Mouse (Mus musculus) limb, embryonic 14.5 days (tissue): Measurements from ENCODE around the gene Ltv1. TPM values are rescaled to one million over a fixed set of nuclear protein-coding genes. Genes with fewer than 3 reads are reported as not detected.

ENCODE experiments used
- ATAC-seq: fragments of 200-750 bp; cut with Nextera tagmentation; 2 replicates; pipeline ENCODE4 v1.8.0; 2017; ENCODE audit warnings: low read depth, moderate number of reproducible peaks, moderate TSS enrichment; ENCODE audit not compliant: low FRiP score
- DNase-seq: peaks from one replicate; pipeline ENCODE4 v3.0.0-alpha.2; 2015; ENCODE audit warnings: low spot score
- H3K27ac ChIP-seq: fragments of 300-500 bp; sonication (generic); replicated peaks from 2 replicates; pipeline ENCODE4 v1.5.1; 2014; ENCODE audit warnings: low read depth, mild to moderate bottlenecking, low read length, moderate library complexity, mixed read lengths
- H3K27me3 ChIP-seq: fragments of 300-500 bp; sonication (generic); 2 replicates; pipeline ENCODE4 v1.6.1; 2014; ENCODE audit warnings: low read length, mixed read lengths; ENCODE audit not compliant: control insufficient read depth, insufficient read depth
- H3K36me3 ChIP-seq: fragments of 300-500 bp; sonication (generic); 2 replicates; pipeline ENCODE4 v1.6.1; 2014; ENCODE audit warnings: mild to moderate bottlenecking, low read length, moderate library complexity, mixed read lengths; ENCODE audit not compliant: control insufficient read depth, insufficient read depth
- H3K4me1 ChIP-seq: fragments of 300-500 bp; sonication (generic); 2 replicates; pipeline ENCODE4 v1.6.1; 2014; ENCODE audit warnings: antibody characterized with exemption, low read length, mixed read lengths; ENCODE audit not compliant: control insufficient read depth, insufficient read depth
- H3K4me2 ChIP-seq: fragments of 300-500 bp; sonication (generic); replicated peaks from 2 replicates; pipeline ENCODE4 v1.6.1; 2014; ENCODE audit warnings: low read depth, mild to moderate bottlenecking, low read length, moderate library complexity; ENCODE audit not compliant: severe bottlenecking
- H3K4me3 ChIP-seq: fragments of 300-500 bp; sonication (generic); replicated peaks from 2 replicates; pipeline ENCODE4 v1.5.1; 2014; ENCODE audit warnings: low read length
- H3K9ac ChIP-seq: fragments of 300-500 bp; sonication (generic); 2 replicates; pipeline ENCODE4 v1.6.1; 2014; ENCODE audit warnings: mild to moderate bottlenecking, low read depth, low read length, moderate library complexity; ENCODE audit not compliant: severe bottlenecking
- H3K9me3 ChIP-seq: fragments of 300-500 bp; sonication (generic); 2 replicates; pipeline ENCODE4 v1.6.1; 2016; ENCODE audit warnings: low read length; ENCODE audit not compliant: control insufficient read depth
- POLR2A ChIP-seq: fragments of 200-500 bp; IDR thresholded peaks from 2 replicates; pipeline ENCODE4 v1.8.0; 2012; ENCODE audit warnings: inconsistent platforms, mild to moderate bottlenecking, moderate library complexity, borderline replicate concordance; ENCODE audit not compliant: insufficient read depth, insufficient read length; ENCODE audit errors: extremely low read depth
- WGBS: fragments of 180-500 bp; shearing (Covaris S2); extraction: QIAGEN DNeasy Blood & Tissue Kit; methylation state at CpG from one replicate; pipeline ENCODE4 v1.1.7; 2014; 5-methylcytosine and 5-hydroxymethylcytosine counted together
- polyA plus RNA-seq, 2 experiments: library from polyadenylated mRNA; depleted of rRNA in 1 of 2; stranded (reverse) in 1 of 2; unstranded in 1 of 2; fragments of >200 nt; fragmentation: Nextera tagmentation in 1 of 2; extraction: Ambion mirVana in 1 of 2; gene quantifications; 2 replicates each; pipeline versions ENCODE4 v1.2.1 to v1.2.3; 2012 to 2014

Gene Ltv1
- polyA plus RNA-seq, 2 experiments: 66.4 to 72.8 TPM

DNA sequence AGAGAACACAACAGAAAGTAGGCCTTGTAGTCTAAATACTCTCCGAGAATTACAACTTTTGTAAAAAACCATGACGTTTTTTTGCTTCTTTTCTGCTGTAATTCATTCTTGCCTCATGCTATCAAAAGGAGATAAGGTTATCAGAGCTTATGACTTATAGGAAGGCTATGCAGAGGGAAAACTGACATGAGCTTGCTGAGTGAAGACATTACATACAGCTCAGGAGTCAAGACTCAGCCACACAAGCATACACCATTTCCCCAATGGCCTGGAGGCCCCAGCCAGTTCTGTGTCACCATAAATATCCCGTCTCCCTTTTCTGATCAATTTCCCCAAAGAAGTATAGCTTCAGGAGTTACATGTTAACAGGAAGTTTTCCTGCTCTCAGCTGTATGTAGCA is 29.2 kb upstream of the Ltv1 start:
- no peak for DNase-seq
- Histone ChIP-seq H3K4me3 (no peak overlapping the region), H3K4me1 (no peaks in the 10 kb centered on the region), H3K4me2 (no peak overlapping the region), H3K9ac (no peak overlapping the region), H3K27me3 (no peaks in the 10 kb centered on the region), H3K27ac (no peak overlapping the region), H3K36me3 (peaks cover 24% of the 10 kb centered on the region), H3K9me3 (no peaks in the 10 kb centered on the region)
- no peak for TF ChIP-seq POLR2A
- 72% methylated on average over 3 of the region's 3 CpGs for WGBS
- ATAC-seq: no peak

DNA sequence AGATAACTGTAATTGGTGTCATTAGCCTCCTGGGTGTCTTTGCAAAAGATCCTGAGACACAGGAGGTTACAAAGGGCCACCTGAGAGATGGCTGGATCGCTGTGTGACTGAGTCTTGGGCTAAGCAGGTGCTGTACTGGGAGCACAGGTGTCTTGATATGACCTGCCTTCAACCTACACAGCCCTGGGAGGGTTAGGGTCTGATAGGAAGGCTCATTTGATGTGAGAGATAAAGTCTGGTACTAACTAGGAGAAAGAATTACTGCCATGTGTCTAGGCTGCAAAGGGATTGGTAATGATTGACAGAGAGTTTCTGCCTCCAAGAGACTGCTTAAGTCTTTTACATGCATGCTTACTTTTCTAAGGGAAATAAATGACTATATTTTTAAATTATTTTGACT is 27.1 kb upstream of the Ltv1 start:
- no peak overlapping the region for H3K4me2 ChIP-seq
- H3K9me3 ChIP-seq: no peaks in the 10 kb centered on the region
- H3K27me3 ChIP-seq: no peaks in the 10 kb centered on the region
- DNase-seq (no peak), ATAC-seq (no peak)
- no peak overlapping the region for H3K9ac ChIP-seq
- H3K27ac ChIP-seq: no peak overlapping the region
- H3K4me1 ChIP-seq: no peaks in the 10 kb centered on the region
- no peak overlapping the region for H3K4me3 ChIP-seq
- TF ChIP-seq POLR2A: no peak
- WGBS: 64% methylated on average over 1 of the region's 1 CpGs
- peaks cover 24% of the 10 kb centered on the region for H3K36me3 ChIP-seq

DNA sequence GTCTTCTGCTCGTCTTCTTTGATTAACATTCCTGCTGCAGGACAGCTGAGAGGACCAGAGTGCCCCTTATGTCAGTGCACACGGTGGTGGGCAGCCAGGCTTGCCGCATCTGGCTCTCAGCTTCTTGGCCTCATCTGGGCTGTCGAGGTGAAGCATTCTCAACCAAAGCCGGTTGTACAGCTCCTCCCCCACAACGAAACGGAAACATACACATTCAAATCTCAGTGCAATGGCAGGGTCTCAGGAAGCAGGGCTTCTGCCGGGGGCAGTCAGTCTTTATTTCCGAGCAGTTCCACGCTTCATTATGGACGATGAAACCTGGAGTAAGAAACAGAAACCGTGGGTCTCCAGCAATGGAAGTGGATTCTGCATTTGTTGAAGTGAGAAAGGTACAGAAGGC is 21.0 kb upstream of the Ltv1 start:
- ATAC-seq: no peak
- WGBS: 87% methylated on average over 12 of the region's 12 CpGs
- no peak overlapping the region for H3K27ac ChIP-seq
- no peaks in the 10 kb centered on the region; the same call in 1 of the 2 replicates for H3K36me3 ChIP-seq
- H3K27me3 ChIP-seq: no peaks in the 10 kb centered on the region
- TF ChIP-seq POLR2A: no peak
- no peak overlapping the region for H3K4me2 ChIP-seq
- no peak overlapping the region for H3K9ac ChIP-seq
- no peak overlapping the region for H3K4me3 ChIP-seq
- no peaks in the 10 kb centered on the region for H3K9me3 ChIP-seq
- no peak for DNase-seq
- H3K4me1 ChIP-seq: peaks cover 3% of the 10 kb centered on the region; the same call in 1 of the 2 replicates

DNA sequence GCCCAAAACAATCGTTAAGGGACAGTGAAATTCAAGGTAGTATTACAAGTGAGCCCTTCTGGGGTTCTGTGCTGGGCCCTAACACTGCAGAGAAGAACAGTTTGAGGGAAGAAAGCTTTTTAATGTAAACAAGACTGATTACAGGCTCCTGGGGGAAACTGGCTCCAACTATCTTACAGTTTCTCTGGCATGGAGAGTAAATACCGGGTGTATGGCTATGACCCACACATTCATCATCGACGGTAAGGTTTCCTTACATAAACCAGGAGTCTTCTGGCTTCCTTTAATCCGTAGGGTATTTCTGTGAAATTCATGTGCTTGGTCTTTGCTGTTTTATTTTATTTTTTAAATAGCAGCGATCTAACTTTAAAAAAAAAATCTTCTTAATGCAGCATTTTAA is 19.9 kb upstream of the Ltv1 start:
- WGBS: 59% methylated on average over 6 of the region's 6 CpGs
- Histone ChIP-seq H3K36me3 (no peaks in the 10 kb centered on the region; the same call in 1 of the 2 replicates), H3K4me1 (peaks cover 3% of the 10 kb centered on the region; the same call in 1 of the 2 replicates), H3K4me3 (no peak overlapping the region), H3K27ac (no peak overlapping the region), H3K9me3 (no peaks in the 10 kb centered on the region), H3K9ac (no peak overlapping the region), H3K27me3 (no peaks in the 10 kb centered on the region), H3K4me2 (no peak overlapping the region)
- DNase-seq: no peak
- TF ChIP-seq POLR2A: no peak
- no peak; the same call in 1 of the 2 replicates for ATAC-seq

DNA sequence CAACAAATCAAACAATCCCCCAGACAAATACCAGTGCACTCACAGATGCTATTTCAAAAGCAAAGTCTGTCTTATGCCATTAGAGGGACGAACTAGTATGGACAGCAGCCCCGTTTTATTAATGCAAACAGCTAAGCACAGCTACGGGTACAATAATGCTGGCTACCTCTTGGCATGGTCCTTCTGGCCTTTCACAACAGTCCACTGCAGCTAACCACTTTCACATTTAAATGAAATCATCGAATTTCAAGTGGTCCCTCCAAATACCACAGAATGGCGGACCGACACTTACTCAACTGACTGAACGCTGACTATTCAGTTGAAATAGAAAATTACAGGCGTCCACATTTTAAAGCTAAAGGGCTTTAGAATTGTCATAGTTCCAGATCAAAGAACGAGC is 19.4 kb upstream of the Ltv1 start:
- H3K4me1 ChIP-seq: peaks cover 3% of the 10 kb centered on the region; the same call in 1 of the 2 replicates
- WGBS: 75% methylated on average over 9 of the region's 9 CpGs
- H3K4me2 ChIP-seq: no peak overlapping the region
- H3K9ac ChIP-seq: no peak overlapping the region
- DNase-seq: no peak
- no peak for TF ChIP-seq POLR2A
- no peak overlapping the region for H3K27ac ChIP-seq
- no peaks in the 10 kb centered on the region for H3K9me3 ChIP-seq
- no peaks in the 10 kb centered on the region for H3K27me3 ChIP-seq
- H3K36me3 ChIP-seq: no peaks in the 10 kb centered on the region; the same call in 1 of the 2 replicates
- H3K4me3 ChIP-seq: no peak overlapping the region
- ATAC-seq: no peak
